Mouse (Mus musculus): Measurements from ENCODE around the gene Skida1. TPM values are rescaled to one million over a fixed set of nuclear protein-coding genes. Genes with fewer than 3 reads are reported as not detected.

The Skida1 gene
- polyA plus RNA-seq, 1 experiment, result 0.92 TPM

DNA sequence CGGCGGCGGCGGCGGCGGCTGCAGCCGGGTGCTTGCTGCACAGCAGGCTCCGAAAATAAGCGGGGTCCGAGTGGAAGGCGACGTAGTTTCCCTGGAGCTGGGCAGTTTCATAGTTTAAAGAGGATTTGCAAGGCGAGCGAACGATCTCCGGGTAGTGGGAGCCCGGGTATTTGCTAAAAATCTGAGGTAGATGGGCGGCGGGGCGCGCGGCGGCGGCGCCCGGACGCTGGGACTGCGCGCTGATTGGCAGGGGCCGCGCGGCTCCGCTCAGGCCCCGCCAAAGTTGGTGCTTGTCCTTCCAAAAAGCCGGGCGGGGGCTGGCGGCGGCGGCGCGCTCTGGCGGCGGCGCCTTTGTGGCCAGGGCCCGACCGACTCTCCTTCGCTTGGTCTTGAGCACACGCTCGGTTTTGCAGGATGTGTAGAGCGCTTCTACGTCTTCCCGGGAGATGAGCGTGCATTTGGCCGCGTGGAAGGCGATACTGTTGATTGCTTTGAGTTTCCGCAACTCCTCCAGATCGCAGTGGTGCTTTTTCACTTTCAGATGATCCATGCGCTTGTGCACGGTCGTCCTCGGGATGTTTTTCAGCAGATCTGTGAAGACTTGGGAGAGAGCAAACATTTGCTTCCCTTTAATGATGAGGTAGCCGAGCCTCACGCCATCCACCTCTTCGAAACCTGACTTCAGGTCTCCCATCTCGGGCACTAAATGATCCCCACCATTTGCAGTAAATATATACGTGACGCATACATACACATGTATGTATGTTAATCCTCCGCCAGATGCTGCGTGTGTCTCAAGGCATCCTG is 1.0 kb downstream of the Skida1 start:
- no peak for TF ChIP-seq GATA1 (IDR thresholded peaks at IDR 0.05; ENCODE audit: low read length)

DNA sequence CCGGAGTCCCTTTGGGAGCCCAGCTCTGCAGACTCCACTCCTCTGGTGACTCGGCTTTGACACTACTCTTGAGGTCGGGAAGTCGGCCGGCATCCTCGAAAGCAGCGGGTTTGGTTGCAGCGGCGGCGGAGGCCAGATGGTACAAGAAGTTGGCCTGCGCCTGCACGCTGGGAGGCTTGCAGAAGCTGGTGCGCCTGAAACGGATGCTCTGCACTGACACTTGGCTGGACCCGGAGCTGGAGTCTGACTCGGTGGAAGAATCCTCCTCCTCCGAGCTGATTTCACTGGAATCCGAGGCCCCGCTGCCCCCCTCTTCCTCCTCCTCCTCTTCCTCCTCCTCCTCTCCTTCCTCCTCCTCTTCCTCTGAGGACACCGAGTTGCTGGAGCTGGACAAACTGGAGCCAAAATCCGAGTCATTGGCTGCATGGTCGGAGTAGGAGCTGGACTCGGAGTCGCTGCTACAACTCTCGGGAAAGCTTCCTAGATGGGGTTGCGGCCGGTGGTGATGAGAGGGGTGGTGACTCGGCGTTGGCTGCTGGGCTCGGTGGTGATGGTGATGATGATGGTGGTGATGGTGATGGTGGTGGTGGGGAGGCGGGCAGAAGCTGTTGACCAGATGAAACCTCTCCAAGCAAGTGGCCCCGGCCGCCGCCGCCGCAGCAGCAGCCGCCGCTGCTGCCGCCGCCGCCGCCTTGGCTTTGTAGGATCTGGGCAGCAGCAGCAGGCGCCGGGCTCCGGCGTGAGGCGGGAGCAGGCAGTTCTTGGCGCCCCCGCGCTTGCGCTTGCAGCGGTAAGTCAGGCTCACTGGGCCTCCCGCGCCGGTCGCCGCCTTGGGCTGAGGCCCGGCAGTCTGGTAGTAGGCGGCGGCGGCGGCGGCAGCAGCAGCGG is 1.8 kb downstream of the Skida1 start:
- TF ChIP-seq GATA1 (IDR thresholded peaks at IDR 0.05; ENCODE audit: low read length), result no peak

DNA sequence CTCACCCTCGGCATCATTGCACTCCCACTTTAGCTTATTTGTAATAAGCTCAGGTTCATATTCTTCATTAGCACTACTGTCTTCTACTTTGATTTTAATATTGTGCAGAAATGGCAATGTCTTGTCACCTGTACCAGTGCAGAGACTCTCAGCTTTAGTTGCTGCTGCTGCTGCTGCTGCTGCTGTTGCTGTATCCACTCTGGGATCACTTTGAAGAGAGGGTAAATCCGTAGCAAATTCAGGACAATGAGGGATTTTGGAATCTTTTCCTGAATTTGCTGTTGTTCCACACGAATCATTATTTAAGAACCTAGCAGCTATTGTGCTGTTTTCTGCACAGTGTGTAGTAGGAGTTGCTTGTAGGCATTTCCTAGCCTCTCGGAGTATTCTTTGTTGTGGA is 2.7 kb downstream of the Skida1 start:
- no peak for TF ChIP-seq GATA1 (IDR thresholded peaks at IDR 0.05; ENCODE audit: low read length)

DNA sequence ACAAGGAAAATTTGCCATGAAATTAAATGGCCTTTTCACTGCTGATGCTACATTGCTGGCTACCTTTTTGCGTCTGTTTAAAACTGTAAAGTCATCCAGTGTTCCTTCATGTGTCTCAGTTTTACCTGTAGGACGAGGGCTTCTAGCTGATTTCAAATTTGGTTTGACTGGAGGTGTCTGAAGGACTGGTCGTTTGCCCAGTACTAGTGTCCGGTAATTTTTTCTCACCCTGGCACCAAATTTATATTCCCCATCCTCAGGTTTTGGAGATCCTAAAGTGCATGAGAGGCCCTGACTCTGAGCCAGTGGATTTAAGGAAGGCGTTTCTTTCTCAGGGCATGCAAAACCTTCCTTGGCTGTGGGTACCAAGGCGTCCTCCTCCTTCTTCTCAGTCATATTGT is 3.1 kb downstream of the Skida1 start:
- no peak for TF ChIP-seq GATA1 (IDR thresholded peaks at IDR 0.05; ENCODE audit: low read length)

DNA sequence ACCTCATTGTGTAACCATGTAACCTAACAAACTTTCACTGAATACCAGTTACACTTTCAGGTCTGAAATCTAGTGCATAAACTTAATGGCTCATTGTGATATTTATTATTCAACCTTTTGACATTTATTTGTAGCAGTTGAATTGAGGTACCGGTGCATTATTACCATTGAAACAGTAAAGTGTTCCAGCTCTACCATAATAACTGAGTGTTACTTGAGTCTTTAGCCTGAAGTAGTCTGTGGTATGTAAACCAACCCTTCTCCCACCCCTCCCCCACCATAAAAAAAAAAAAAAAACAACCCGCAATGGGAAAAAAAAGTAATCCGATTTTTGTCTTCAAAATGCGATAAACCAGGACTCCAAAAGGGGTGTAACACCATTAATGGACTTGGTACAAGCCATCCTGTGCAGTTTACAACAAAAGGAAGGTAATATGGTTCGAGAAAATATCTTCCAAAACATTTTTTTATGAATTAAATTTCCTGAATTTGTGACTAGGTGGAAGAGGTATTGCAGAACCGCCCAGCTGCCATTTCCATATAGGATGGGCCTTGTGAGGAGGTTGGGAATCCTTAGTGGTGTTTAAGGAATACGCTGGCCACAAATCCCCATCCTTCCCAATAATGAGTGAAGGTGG is 3.6 kb downstream of the Skida1 start:
- no peak for TF ChIP-seq GATA1 (IDR thresholded peaks at IDR 0.05; ENCODE audit: low read length)

DNA sequence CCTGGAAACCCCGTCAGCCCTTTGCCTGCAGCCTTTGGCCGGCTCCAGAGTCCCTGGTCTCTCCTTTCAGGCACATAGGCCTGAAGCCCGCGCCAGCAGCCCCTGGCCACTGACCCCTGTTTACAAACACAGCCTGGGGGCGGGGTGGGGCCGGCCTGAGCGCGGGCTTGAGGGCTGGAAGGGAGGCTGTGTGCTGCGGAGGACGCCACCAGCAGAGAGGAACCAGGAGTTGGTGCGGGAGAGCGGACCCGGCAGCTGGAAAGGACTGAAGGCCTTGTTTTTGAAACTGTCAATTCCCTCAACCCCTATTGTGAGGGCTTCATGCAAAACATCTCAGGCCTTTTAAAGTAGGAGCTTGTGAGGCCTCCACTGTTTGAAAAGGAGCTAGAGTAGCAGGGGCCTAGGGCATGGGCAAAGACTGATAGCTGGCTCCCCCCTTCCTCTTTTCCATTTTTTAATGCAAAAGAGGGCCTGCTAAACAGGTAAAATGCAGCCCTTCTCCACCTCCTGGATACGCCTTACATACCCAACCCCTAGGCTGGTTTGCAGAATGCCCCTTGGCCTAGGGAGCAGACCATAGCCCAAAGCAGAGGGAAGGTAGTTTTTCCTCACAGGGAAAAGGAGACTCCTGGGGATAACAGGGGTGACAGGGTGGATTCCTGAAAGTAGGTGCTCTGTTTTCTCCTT is 7.5 kb downstream of the Skida1 start:
- no peak for TF ChIP-seq GATA1 (IDR thresholded peaks at IDR 0.05; ENCODE audit: low read length)

DNA sequence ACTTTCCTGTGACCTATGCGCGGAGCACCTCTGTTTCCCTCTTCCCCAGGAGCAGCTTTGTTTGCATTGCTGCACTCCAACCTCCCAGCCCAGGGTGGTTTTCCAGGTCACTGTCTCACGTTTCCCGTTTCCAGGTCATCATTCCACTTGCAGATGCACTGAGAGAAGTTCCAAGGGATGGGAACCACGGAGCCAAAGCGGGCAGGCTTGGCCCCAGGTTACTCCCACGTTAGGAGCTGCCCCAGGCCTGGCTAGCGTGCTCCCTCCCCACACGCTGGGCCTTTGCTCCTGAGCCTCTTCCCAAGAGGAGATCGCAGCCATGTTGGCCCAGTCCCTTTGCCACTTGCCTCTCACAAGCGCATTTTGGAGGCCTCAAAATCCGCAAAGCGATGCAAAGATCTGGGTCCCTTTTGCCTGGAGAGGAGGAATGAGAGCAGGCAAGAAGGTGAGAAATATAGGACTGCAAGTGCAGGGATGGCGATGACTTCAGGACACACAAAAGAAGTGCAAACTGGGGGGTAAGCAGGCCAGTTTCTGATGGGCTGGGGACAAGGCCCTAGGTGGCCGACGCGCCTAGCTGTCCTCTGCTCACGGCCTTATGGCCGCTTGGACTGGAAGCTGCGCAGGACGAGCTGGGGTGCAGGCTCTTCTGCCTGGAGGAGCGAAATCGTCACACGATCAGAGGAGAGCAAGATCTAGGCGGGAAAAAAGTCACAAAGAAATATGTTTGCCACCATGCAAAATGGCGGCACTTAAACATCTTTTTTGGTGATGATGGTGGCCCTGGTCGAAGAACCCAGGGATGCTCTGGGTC is 8.3 kb downstream of the Skida1 start:
- no peak for TF ChIP-seq GATA1 (IDR thresholded peaks at IDR 0.05; ENCODE audit: low read length)

DNA sequence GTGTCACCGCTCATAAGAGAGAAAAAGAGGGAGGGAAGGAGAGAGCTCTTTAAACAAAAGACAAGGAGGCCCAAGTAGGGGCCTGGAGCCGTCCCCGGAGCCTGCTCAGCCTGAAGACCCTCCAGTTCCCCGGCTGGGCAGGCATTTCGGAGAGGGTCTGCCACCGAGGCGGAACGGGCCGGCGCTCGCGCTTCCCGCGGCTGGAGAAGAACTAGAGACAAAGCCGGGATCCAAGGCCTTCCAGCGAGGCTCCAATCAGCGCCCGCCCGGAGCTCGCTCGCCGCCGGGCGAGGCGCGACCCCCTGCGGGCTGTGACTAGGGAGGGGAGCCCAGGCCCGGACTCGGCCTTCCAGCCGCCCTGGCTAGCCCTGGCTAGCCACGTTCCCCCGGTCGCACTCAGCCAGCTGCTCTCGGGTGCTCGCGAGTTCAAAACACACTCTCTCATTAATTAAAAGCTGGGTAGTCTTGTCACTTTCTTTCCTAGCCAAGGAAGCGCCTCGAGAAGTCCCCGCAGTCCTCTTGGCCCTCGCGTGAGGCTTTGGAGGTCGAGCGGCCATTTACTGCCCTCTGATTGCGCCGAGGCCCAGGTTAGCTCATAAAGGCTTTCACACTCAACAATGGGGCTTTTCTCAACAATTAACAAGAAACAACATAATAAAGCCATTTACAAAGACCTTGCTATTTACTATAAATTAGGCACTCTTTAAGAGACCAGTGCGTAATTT is 9.1 kb downstream of the Skida1 start:
- TF ChIP-seq GATA1 (IDR thresholded peaks at IDR 0.05; ENCODE audit: low read length), result no peak

DNA sequence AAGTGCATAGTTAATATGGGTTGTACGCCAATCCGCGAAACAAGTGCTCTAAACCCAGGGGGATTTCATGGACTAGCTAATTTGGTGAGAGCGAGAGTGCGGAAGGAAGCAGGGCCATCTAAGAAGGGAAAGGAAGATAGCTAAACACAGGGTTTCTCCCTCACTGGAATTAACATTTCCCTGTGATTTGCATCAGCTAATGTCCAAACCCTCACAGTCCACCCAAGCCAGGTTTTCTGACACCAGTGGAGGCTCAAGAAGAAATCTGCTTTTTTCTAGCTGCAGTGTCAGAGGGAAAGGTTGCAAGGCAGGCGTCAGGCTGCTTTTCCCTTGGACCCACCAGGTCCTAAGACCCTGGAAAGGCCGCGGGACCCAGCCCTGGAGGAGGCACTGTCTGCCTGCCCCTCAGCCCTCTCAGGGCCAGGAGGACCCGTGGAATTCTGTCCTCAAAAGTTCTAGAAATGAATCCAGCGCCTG is 9.9 kb downstream of the Skida1 start:
- no peak for TF ChIP-seq GATA1 (IDR thresholded peaks at IDR 0.05; ENCODE audit: low read length)

DNA sequence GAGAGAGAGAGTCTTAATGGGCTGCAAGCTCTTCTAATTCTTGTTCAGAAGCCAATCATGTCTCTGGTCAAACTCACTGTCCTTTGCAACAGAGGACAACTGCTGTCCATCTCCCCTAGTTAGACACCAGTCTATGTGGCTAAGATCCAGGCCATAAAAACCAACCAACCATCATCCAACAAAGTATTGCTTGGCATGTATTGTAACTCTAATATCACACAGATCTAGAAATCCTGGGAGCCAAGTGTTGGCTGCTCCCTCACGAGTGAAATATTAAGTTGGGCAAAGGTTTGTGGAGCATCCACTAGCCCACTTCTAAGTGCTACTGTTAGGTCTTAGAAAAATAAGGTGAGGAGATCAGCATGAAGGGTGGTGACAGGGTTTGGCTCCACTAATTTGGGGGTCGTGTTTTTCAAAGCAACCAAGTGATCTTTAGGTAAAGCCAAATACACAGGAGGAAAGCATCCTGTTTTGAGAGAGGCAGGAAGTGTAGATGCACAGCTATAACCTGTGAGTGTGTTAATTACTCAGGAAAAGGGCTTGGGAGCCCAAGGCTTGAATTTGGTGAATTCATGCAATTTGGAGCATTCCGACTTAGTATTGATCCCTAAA is 10.6 kb downstream of the Skida1 start:
- no peak for TF ChIP-seq GATA1 (IDR thresholded peaks at IDR 0.05; ENCODE audit: low read length)

DNA sequence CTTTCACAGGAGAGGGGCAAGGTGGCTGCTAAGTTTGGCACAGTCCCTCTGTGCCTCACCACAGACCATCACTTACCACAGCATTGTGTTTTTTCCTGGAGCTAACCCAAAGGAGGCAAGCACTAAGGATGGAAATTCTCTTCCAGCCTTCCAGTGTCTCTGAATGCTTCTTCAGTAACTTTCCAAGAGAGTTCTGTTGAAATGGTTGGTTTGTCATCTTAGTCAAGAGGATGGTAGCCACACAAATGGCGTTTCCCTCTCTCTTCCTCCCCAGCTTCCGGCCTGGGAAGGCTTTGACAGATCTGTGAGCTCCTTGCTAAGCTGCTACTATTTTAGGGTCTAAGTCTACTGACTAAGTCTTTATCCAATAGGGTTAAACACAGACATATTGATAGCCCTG is 11.4 kb downstream of the Skida1 start, which contains the start of gene A930004D18Rik:
A930004D18Rik (minus strand) TSS at position 247 of the 400 bp plus-strand sequence.
- no peak for TF ChIP-seq GATA1 (IDR thresholded peaks at IDR 0.05; ENCODE audit: low read length)

DNA sequence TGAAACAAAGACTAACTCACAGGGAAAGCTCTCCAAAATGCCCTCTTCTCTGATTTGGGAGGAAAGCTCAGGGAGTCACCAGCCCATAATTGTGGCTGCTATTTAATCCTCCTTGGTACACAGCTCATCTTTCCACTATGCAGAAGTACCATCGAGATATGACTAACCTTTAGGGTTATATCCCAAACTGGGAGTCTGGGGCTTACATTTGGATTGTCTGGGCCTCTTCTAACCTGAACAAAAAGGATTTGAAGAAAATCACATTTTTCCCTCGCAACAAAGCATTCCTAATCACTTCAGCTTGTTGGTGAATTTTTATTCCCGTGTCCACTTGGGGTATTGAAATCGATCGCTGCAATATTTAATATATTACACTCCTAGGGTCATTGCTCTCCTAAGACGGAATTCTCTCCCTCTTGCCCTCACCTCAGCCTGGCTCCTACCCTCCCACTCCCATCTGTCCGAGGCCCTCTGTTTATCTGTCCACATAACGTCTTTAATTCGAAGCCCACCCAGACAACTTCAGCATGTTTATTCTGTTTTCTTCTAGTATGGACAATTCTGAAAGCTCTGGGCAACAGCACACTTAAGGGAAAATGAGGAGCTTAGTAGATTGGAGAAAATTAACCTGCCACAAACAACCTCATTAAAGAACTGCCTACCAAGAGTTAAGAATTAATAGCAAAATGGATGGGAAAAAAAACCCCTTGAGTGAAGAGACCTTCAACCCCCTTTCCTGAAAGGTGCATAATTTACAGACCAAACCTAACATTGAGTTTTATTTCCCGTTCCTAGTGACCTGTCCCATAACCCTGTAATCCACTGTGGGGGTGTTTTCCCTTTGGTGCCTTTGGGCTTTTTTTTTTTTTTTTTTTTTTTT is 14.2 kb downstream of the Skida1 start:
- TF ChIP-seq GATA1 (IDR thresholded peaks at IDR 0.05; ENCODE audit: low read length), result no peak

Measured in G1E-ER4 (cell line).